Mouse (Mus musculus) hindbrain, embryonic 11.5 days (tissue): Measurements from ENCODE around the gene Sidt1. TPM values are rescaled to one million over a fixed set of nuclear protein-coding genes. Genes with fewer than 3 reads are reported as not detected.

ENCODE experiments used
- polyA plus RNA-seq: library from polyadenylated mRNA; unstranded; fragments of >200 nt; fragmentation: Nextera tagmentation; extraction: Ambion mirVana; gene quantifications from 2 replicates; pipeline ENCODE4 v1.2.1, GENCODE M21; 2014

Sidt1 gene
- polyA plus RNA-seq, 1 experiment from 2014 or later, result 0.28 TPM

Other genes with a start within 250 kb of the Sidt1 start
- gene Atp6v1a, start 193.5 kb downstream of the Sidt1 start, polyA plus RNA-seq, result 73.9 and 82.8 TPM in 2 replicates
- gene Naa50, start 193.4 kb downstream of the Sidt1 start, polyA plus RNA-seq, result 76.0 and 86.1 TPM in 2 replicates
- gene Usf3, start 159.9 kb downstream of the Sidt1 start, polyA plus RNA-seq, result 4.7 and 6.6 TPM in 2 replicates
- 27.2 and 30.1 TPM in 2 replicates for gene Spice1, start 13.9 kb upstream of the Sidt1 start, polyA plus RNA-seq
- gene Cfap44, start 61.6 kb upstream of the Sidt1 start, polyA plus RNA-seq, result 2.7 and 6.7 TPM in 2 replicates
- 34.3 and 41.7 TPM in 2 replicates for gene Boc, start 225.7 kb upstream of the Sidt1 start, polyA plus RNA-seq